Mouse (Mus musculus) fibroblast of lung, adult 2 months (primary cell): Measurements from ENCODE around the gene Myo7a.
A peak's percentile ranks its signal among the peaks of the same experiment; 100 is the strongest.

Experiments used
- DNase-seq: peaks from one replicate; pipeline ENCODE4 v3.0.0-alpha.2; 2011; ENCODE audit warnings: low read depth

Gene Myo7a

GRCm38 (mm10) chr7:98119179-98119960, at the start of gene Myo7a:
TSS of gene Myo7a (minus strand) at chr7:98119524.
- DNase-seq, result peak; percentile 83

- no peak for DNase-seq
Observed at GRCm38 (mm10) chr7:98164999-98165528, 45.7 kb upstream of the Myo7a start.

- no peak for DNase-seq
Observed at GRCm38 (mm10) chr7:98164382-98164998, 45.2 kb upstream of the Myo7a start.

GRCm38 (mm10) chr7:98163700-98164099, 44.4 kb upstream of the Myo7a start:
- DNase-seq, result no peak

GRCm38 (mm10) chr7:98162239-98162638, 42.9 kb upstream of the Myo7a start:
- DNase-seq, result no peak

GRCm38 (mm10) chr7:98160041-98160740, 40.9 kb upstream of the Myo7a start:
- no peak for DNase-seq

GRCm38 (mm10) chr7:98158481-98158880, 39.2 kb upstream of the Myo7a start:
- DNase-seq, result no peak

- no peak for DNase-seq
Observed at GRCm38 (mm10) chr7:98157636-98158332, 38.5 kb upstream of the Myo7a start.

- DNase-seq, result no peak
Observed at GRCm38 (mm10) chr7:98156280-98156665, 36.9 kb upstream of the Myo7a start.

- DNase-seq, result no peak
Observed at GRCm38 (mm10) chr7:98155546-98156279, 36.4 kb upstream of the Myo7a start.

- DNase-seq, result no peak
Observed at GRCm38 (mm10) chr7:98153892-98154291, 34.6 kb upstream of the Myo7a start.

- no peak for DNase-seq
Observed at GRCm38 (mm10) chr7:98153345-98153744, 34.0 kb upstream of the Myo7a start.

GRCm38 (mm10) chr7:98152400-98152799, 33.1 kb upstream of the Myo7a start:
- no peak for DNase-seq

- DNase-seq, result no peak
Observed at GRCm38 (mm10) chr7:98150525-98150924, 31.2 kb upstream of the Myo7a start.

GRCm38 (mm10) chr7:98149802-98150201, 30.5 kb upstream of the Myo7a start:
- no peak for DNase-seq

GRCm38 (mm10) chr7:98148721-98149407, 29.5 kb upstream of the Myo7a start:
- DNase-seq, result no peak

GRCm38 (mm10) chr7:98147766-98148165, 28.4 kb upstream of the Myo7a start:
- no peak for DNase-seq

- DNase-seq, result peak; percentile 46
Observed at GRCm38 (mm10) chr7:98146447-98146845, 27.1 kb upstream of the Myo7a start.

GRCm38 (mm10) chr7:98145842-98146446, 26.6 kb upstream of the Myo7a start:
- peak; percentile 46 for DNase-seq

GRCm38 (mm10) chr7:98145402-98145801, 26.1 kb upstream of the Myo7a start, which contains the start of gene Omp:
TSS of gene Omp (minus strand) at chr7:98145502.
- DNase-seq, result no peak
